Mouse (Mus musculus): ENCODE data around the gene Hoxb7. TPM values are rescaled to one million over a fixed set of nuclear protein-coding genes. Genes with fewer than 3 reads are reported as not detected.

Hoxb7 gene
- not detected in 2 replicates for total RNA-seq (2015; ENCODE audit: low replicate concordance)
- not detected in 2 replicates for total RNA-seq (2017; ENCODE audit: low replicate concordance)

- ATAC-seq (replicated peaks; ENCODE audit: low FRiP score, poor library complexity, severe bottlenecking): no peak
These were observed at the start of gene Hoxb7 for GRCm38 (mm10) chr11:96285771-96286738. Hoxb7 (plus strand) TSS chr11:96286623.

GRCm38 (mm10) chr11:96240211-96240610, 46.2 kb upstream of the Hoxb7 start:
- ATAC-seq (replicated peaks; ENCODE audit: low FRiP score, poor library complexity, severe bottlenecking): no peak

GRCm38 (mm10) chr11:96250901-96251300, 35.5 kb upstream of the Hoxb7 start:
- ATAC-seq (replicated peaks; ENCODE audit: low FRiP score, poor library complexity, severe bottlenecking): no peak

- ATAC-seq (replicated peaks; ENCODE audit: low FRiP score, poor library complexity, severe bottlenecking): no peak
These were observed 34.9 kb upstream of the Hoxb7 start for GRCm38 (mm10) chr11:96251480-96252031.

GRCm38 (mm10) chr11:96252541-96253120, 33.8 kb upstream of the Hoxb7 start:
- ATAC-seq (replicated peaks; ENCODE audit: low FRiP score, poor library complexity, severe bottlenecking): no peak

GRCm38 (mm10) chr11:96254221-96254620, 32.2 kb upstream of the Hoxb7 start:
- ATAC-seq (replicated peaks; ENCODE audit: low FRiP score, poor library complexity, severe bottlenecking): no peak

- no peak for ATAC-seq (replicated peaks; ENCODE audit: low FRiP score, poor library complexity, severe bottlenecking)
These were observed 31.1 kb upstream of the Hoxb7 start for GRCm38 (mm10) chr11:96255111-96255995.

GRCm38 (mm10) chr11:96255996-96256445, 30.4 kb upstream of the Hoxb7 start:
- no peak for ATAC-seq (replicated peaks; ENCODE audit: low FRiP score, poor library complexity, severe bottlenecking)

- no peak for ATAC-seq (replicated peaks; ENCODE audit: low FRiP score, poor library complexity, severe bottlenecking)
These were observed 29.3 kb upstream of the Hoxb7 start for GRCm38 (mm10) chr11:96257141-96257540.

- no peak for ATAC-seq (replicated peaks; ENCODE audit: low FRiP score, poor library complexity, severe bottlenecking)
These were observed 27.4 kb upstream of the Hoxb7 start for GRCm38 (mm10) chr11:96259038-96259437.

GRCm38 (mm10) chr11:96259511-96259910, 26.9 kb upstream of the Hoxb7 start:
- no peak for ATAC-seq (replicated peaks; ENCODE audit: low FRiP score, poor library complexity, severe bottlenecking)

GRCm38 (mm10) chr11:96260310-96260970, 26.0 kb upstream of the Hoxb7 start:
- no peak for ATAC-seq (replicated peaks; ENCODE audit: low FRiP score, poor library complexity, severe bottlenecking)

- ATAC-seq (replicated peaks; ENCODE audit: low FRiP score, poor library complexity, severe bottlenecking): peak; percentile 39; the same call in 1 of the 2 replicates
These were observed 25.0 kb upstream of the Hoxb7 start for GRCm38 (mm10) chr11:96261323-96261890.

GRCm38 (mm10) chr11:96262262-96262830, 24.1 kb upstream of the Hoxb7 start:
- no peak for ATAC-seq (replicated peaks; ENCODE audit: low FRiP score, poor library complexity, severe bottlenecking)

- ATAC-seq (replicated peaks; ENCODE audit: low FRiP score, poor library complexity, severe bottlenecking): no peak
These were observed 22.6 kb upstream of the Hoxb7 start for GRCm38 (mm10) chr11:96263636-96264389.

- ATAC-seq (replicated peaks; ENCODE audit: low FRiP score, poor library complexity, severe bottlenecking): no peak
These were observed 21.9 kb upstream of the Hoxb7 start for GRCm38 (mm10) chr11:96264390-96265020.

GRCm38 (mm10) chr11:96265954-96266353, 20.5 kb upstream of the Hoxb7 start:
- no peak for ATAC-seq (replicated peaks; ENCODE audit: low FRiP score, poor library complexity, severe bottlenecking)

Data from erythroblast, adult 5-6 weeks (primary cell).